Mouse (Mus musculus): ENCODE results near the gene Gm9495.

DNA sequence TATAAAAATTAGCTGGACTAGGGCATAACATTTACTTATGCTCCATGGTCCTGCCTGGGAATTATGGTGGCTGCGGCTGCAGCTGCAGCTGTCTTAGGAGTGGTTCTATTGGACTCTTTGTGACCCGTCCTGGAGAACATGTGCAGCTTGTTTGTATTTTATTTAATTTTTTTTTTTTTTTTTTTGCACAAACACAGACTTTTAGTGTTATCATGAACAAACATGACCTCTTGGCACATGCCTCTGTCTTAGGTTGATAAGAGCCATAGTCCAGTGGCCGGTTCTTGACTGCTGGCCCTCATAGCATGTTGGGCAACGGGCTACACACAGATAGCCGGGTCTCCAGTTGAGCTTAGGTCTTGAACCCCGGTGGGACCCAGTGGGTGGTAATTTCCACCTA, 48.6 kb downstream of the Gm9495 start:
- TF ChIP-seq CTCF (IDR thresholded peaks at IDR 0.05; ENCODE audit: insufficient read depth, low read depth, low read length) (no peak), POLR2A (IDR thresholded peaks at IDR 0.05; ENCODE audit: insufficient read depth, low read depth, low read length) (no peak)

All from olfactory bulb, adult 2 months (tissue).